ENCODE assay signal across 22 mouse cellular contexts in genomic region chr5:102643820-102644219, GRCm38 (mm10).
A peak's percentile ranks its signal among the peaks of the same experiment; 100 is the strongest.
DNase-seq lines count a peak whose midpoint lies in the region; ATAC-seq and TF ChIP-seq lines count a peak whose summit lies in the region.
"Had no signal": no experiment of that assay in that cellular context is flagged by ENCODE, and none has a peak within 500 bp of the region (broad histone marks: within the 10 kb centered on the region; RNA-seq: fewer than 3 reads in every experiment).

No protein-coding gene starts in this region.

- peak; percentile 21; the same call in 1 of the 2 replicates for ATAC-seq in lung, postnatal 0 days
- ATAC-seq in granulocyte monocyte progenitor cell, adult 5-6 weeks (replicated peaks; ENCODE audit: poor library complexity, severe bottlenecking), result peak; percentile 63; the same call in 1 of the 2 replicates
- ATAC-seq: forebrain, embryonic 13.5 days; hindbrain, postnatal 0 days; liver, postnatal 0 days; midbrain, embryonic 15.5 days had no signal

- no peak for TF ChIP-seq POLR2A in kidney, adult 2 months (IDR thresholded peaks at IDR 0.05; ENCODE audit: low read depth, low read length)

- DNase-seq in kidney, adult 2 months, result peak; percentile 55
- no peak for DNase-seq in kidney, postnatal 4 days
- peak; percentile 22 for DNase-seq in lung, postnatal 0 days (ENCODE audit: low spot score)
- no peak for DNase-seq in lung, postnatal 25 days (ENCODE audit: low spot score)
- peak; percentile 30 for DNase-seq in yolk sac, embryonic 10.5 days (ENCODE audit: low spot score)
- DNase-seq in adrenal gland, postnatal 10 days, result no peak
- DNase-seq: adrenal gland, adult 2 months; cerebellum, adult 8-10 months; cerebellum, postnatal 36 days; heart, adult 11 months; heart, postnatal 10 days; liver, postnatal 0 days; lung, postnatal 14 days; right cerebral cortex, postnatal 14 days had no signal

- H3K4me2 ChIP-seq in lung, postnatal 0 days (replicated peaks; ENCODE audit: low read depth, low read length), result no peak overlapping the region
- H3K4me2 ChIP-seq: forebrain, embryonic 13.5 days; heart, embryonic 12.5 days; midbrain, embryonic 15.5 days; neural tube, embryonic 12.5 days had no signal

- 0 out of 2 replicates have a peak, but pooled peaks have one; percentile 17 for TF ChIP-seq CTCF in kidney, adult 2 months (conservative IDR thresholded peaks at IDR 0.05; ENCODE audit: insufficient read depth, insufficient read length, low read depth, low read length)
- no peak for TF ChIP-seq CTCF in lung, postnatal 0 days (IDR thresholded peaks at IDR 0.05)

- H3K27ac ChIP-seq in kidney, adult 2 months (ENCODE audit: insufficient read depth, low read depth, low read length), result no peak overlapping the region
- peak overlapping the region; percentile 23; the same call in 1 of the 2 replicates for H3K27ac ChIP-seq in lung, postnatal 0 days (ENCODE audit: low read length)
- H3K27ac ChIP-seq: forebrain, embryonic 13.5 days; hindbrain, postnatal 0 days; left cerebral cortex, adult 2 months; midbrain, embryonic 15.5 days; neural tube, embryonic 12.5 days; stomach, postnatal 0 days had no signal

- no peaks in the 10 kb centered on the region for H3K9me3 ChIP-seq in lung, postnatal 0 days (ENCODE audit: low read length)
- H3K9me3 ChIP-seq: forebrain, embryonic 13.5 days; heart, embryonic 12.5 days; midbrain, embryonic 15.5 days; neural tube, embryonic 12.5 days had no signal

- no peaks in the 10 kb centered on the region for H3K36me3 ChIP-seq in kidney, adult 2 months (ENCODE audit: control insufficient read depth, insufficient read depth, low read length)
- no peaks in the 10 kb centered on the region for H3K36me3 ChIP-seq in lung, postnatal 0 days (ENCODE audit: insufficient read depth, low read length)
- H3K36me3 ChIP-seq: heart, embryonic 12.5 days; midbrain, embryonic 15.5 days; neural tube, embryonic 12.5 days had no signal

- no peak for TF ChIP-seq EP300 in lung, postnatal 0 days (IDR thresholded peaks at IDR 0.05)

- no peak overlapping the region for H3K9ac ChIP-seq in lung, postnatal 0 days (replicated peaks; ENCODE audit: low read depth)
- H3K9ac ChIP-seq: forebrain, embryonic 13.5 days; heart, embryonic 12.5 days; liver, postnatal 0 days; midbrain, embryonic 15.5 days; neural tube, embryonic 12.5 days had no signal

- peaks cover 6% of the 10 kb centered on the region; the same call in 1 of the 2 replicates for H3K4me1 ChIP-seq in kidney, adult 2 months (ENCODE audit: control insufficient read depth, insufficient read depth, low read length)
- no peaks in the 10 kb centered on the region for H3K4me1 ChIP-seq in lung, postnatal 0 days (ENCODE audit: insufficient read depth, low read depth, low read length)
- H3K4me1 ChIP-seq: forebrain, embryonic 13.5 days; heart, embryonic 12.5 days; midbrain, embryonic 15.5 days; neural tube, embryonic 12.5 days had no signal

- no peak overlapping the region for H3K4me3 ChIP-seq in kidney, adult 2 months (ENCODE audit: insufficient read depth, low read depth, low read length)
- no peak overlapping the region for H3K4me3 ChIP-seq in lung, postnatal 0 days (ENCODE audit: low read depth, low read length)
- H3K4me3 ChIP-seq: forebrain, embryonic 13.5 days; heart, embryonic 12.5 days; left cerebral cortex, adult 2 months; midbrain, embryonic 15.5 days; neural tube, embryonic 12.5 days had no signal

- 58% methylated on average over 4 of the region's 4 CpGs for WGBS in kidney, adult 2 months
- WGBS in lung, postnatal 0 days, result 59% methylated on average over 4 of the region's 4 CpGs

- H3K27me3 ChIP-seq in kidney, adult 2 months (replicated peaks; ENCODE audit: control insufficient read depth, insufficient read depth, low read length), result no peaks in the 10 kb centered on the region
- H3K27me3 ChIP-seq in lung, postnatal 0 days (replicated peaks; ENCODE audit: insufficient read depth, low read length), result no peaks in the 10 kb centered on the region
- H3K27me3 ChIP-seq: forebrain, embryonic 13.5 days; heart, embryonic 12.5 days; midbrain, embryonic 15.5 days; neural tube, embryonic 12.5 days had no signal

Comparison
In these comparisons a context has a peak if more than half of its experiments do, and no peak if none do; other contexts are left out.
1. DNase-seq: peak in kidney, adult 2 months (single experiment), lung, postnatal 0 days (single experiment) and yolk sac, embryonic 10.5 days (single experiment); none in kidney, postnatal 4 days (0 of 2), lung, postnatal 25 days (single experiment) and adrenal gland, postnatal 10 days (single experiment).